In genomic region chr17:3019631-3020391, GRCm38 (mm10) we compare ENCODE assay signal across 9 mouse cellular contexts.
DNase-seq lines count a peak whose midpoint lies in the region; ATAC-seq and TF ChIP-seq lines count a peak whose summit lies in the region.
"Had no signal": no experiment of that assay in that cellular context is flagged by ENCODE, and none has a peak within 500 bp of the region (broad histone marks: within the 10 kb centered on the region; RNA-seq: fewer than 3 reads in every experiment).

No protein-coding gene starts in this region.

- WGBS in kidney, postnatal 0 days, result 94% methylated on average over 2 of the region's 2 CpGs
- WGBS in forebrain, embryonic 13.5 days, result 87% methylated on average over 2 of the region's 2 CpGs
- WGBS in limb, embryonic 15.5 days, result 87% methylated on average over 2 of the region's 2 CpGs
- WGBS in neural tube, embryonic 11.5 days, result 92% methylated on average over 2 of the region's 2 CpGs

- no peaks in the 10 kb centered on the region for H3K36me3 ChIP-seq in kidney, postnatal 0 days (ENCODE audit: insufficient read depth, low read length)
- H3K36me3 ChIP-seq in forebrain, embryonic 13.5 days (ENCODE audit: poor library complexity, severe bottlenecking), result no peaks in the 10 kb centered on the region
- no peaks in the 10 kb centered on the region for H3K36me3 ChIP-seq in limb, embryonic 15.5 days
- no peaks in the 10 kb centered on the region for H3K36me3 ChIP-seq in neural tube, embryonic 11.5 days (ENCODE audit: control insufficient read depth, insufficient read depth, low read length)
- H3K36me3 ChIP-seq: G1E had no signal

- no peak overlapping the region for H3K27ac ChIP-seq in kidney, postnatal 0 days
- no peak overlapping the region for H3K27ac ChIP-seq in forebrain, embryonic 13.5 days
- no peak overlapping the region for H3K27ac ChIP-seq in limb, embryonic 15.5 days
- H3K27ac ChIP-seq in neural tube, embryonic 11.5 days (ENCODE audit: low read depth, low read length), result no peak overlapping the region
- H3K27ac ChIP-seq: heart, adult 2 months had no signal

- H3K4me3 ChIP-seq in kidney, postnatal 0 days (replicated peaks; ENCODE audit: low read depth, low read length), result no peak overlapping the region
- no peak overlapping the region for H3K4me3 ChIP-seq in forebrain, embryonic 13.5 days
- H3K4me3 ChIP-seq in limb, embryonic 15.5 days, result no peak overlapping the region
- H3K4me3 ChIP-seq in neural tube, embryonic 11.5 days (ENCODE audit: low read depth, low read length), result no peak overlapping the region
- H3K4me3 ChIP-seq: heart, adult 2 months had no signal

- DNase-seq in kidney, postnatal 0 days (ENCODE audit: low spot score), result no peak
- DNase-seq in kidney, adult 8-10 months, result no peak
- DNase-seq in neural tube, embryonic 11.5 days (ENCODE audit: low spot score), result no peak
- DNase-seq in adrenal gland, adult 2 months, result no peak
- no peak for DNase-seq in right cerebral cortex, postnatal 10 days (ENCODE audit: low spot score in 2 of 2)

- no peaks in the 10 kb centered on the region; the same call in none of the 2 replicates for H3K9me3 ChIP-seq in kidney, postnatal 0 days (replicated peaks; ENCODE audit: low read length)
- peaks cover 83% of the 10 kb centered on the region for H3K9me3 ChIP-seq in forebrain, embryonic 13.5 days (replicated peaks)
- peaks cover 7% of the 10 kb centered on the region; the same call in 1 of the 2 replicates for H3K9me3 ChIP-seq in limb, embryonic 15.5 days
- H3K9me3 ChIP-seq in neural tube, embryonic 11.5 days (ENCODE audit: control insufficient read depth, low read length), result peaks cover 60% of the 10 kb centered on the region

- H3K27me3 ChIP-seq in kidney, postnatal 0 days (ENCODE audit: insufficient read depth, low read length), result no peaks in the 10 kb centered on the region
- H3K27me3 ChIP-seq in forebrain, embryonic 13.5 days, result no peaks in the 10 kb centered on the region
- H3K27me3 ChIP-seq in limb, embryonic 15.5 days, result no peaks in the 10 kb centered on the region
- H3K27me3 ChIP-seq in neural tube, embryonic 11.5 days (ENCODE audit: control insufficient read depth, insufficient read depth, low read length), result no peaks in the 10 kb centered on the region

- H3K4me2 ChIP-seq in kidney, postnatal 0 days (ENCODE audit: low read length), result no peak overlapping the region
- H3K4me2 ChIP-seq in forebrain, embryonic 13.5 days, result no peak overlapping the region
- H3K4me2 ChIP-seq in limb, embryonic 15.5 days, result no peak overlapping the region
- H3K4me2 ChIP-seq in neural tube, embryonic 11.5 days (ENCODE audit: low read depth), result no peak overlapping the region

- TF ChIP-seq CTCF in kidney, postnatal 0 days (IDR thresholded peaks at IDR 0.05; ENCODE audit: low read depth), result no peak

- no peak overlapping the region for H3K9ac ChIP-seq in kidney, postnatal 0 days (ENCODE audit: low read depth, low read length)
- no peak overlapping the region for H3K9ac ChIP-seq in forebrain, embryonic 13.5 days
- no peak overlapping the region for H3K9ac ChIP-seq in limb, embryonic 15.5 days
- no peak overlapping the region for H3K9ac ChIP-seq in neural tube, embryonic 11.5 days (ENCODE audit: low read length)

- peak; percentile 44 for ATAC-seq in kidney, postnatal 0 days (replicated peaks; ENCODE audit: low FRiP score, low read depth)
- ATAC-seq in forebrain, embryonic 13.5 days, result peak; percentile 73; the same call in 1 of the 2 replicates
- peak; percentile 49; the same call in 1 of the 2 replicates for ATAC-seq in limb, embryonic 15.5 days (ENCODE audit: insufficient number of reproducible peaks, low FRiP score, low TSS enrichment, low read depth)
- peak; percentile 73 for ATAC-seq in neural tube, embryonic 11.5 days (ENCODE audit: insufficient read depth, low FRiP score, low TSS enrichment)

- no peaks in the 10 kb centered on the region for H3K4me1 ChIP-seq in kidney, postnatal 0 days (replicated peaks; ENCODE audit: insufficient read depth, low read length)
- no peaks in the 10 kb centered on the region for H3K4me1 ChIP-seq in forebrain, embryonic 13.5 days
- H3K4me1 ChIP-seq in limb, embryonic 15.5 days, result no peaks in the 10 kb centered on the region
- no peaks in the 10 kb centered on the region for H3K4me1 ChIP-seq in neural tube, embryonic 11.5 days (ENCODE audit: control insufficient read depth, insufficient read depth, low read length)
